Mouse (Mus musculus) liver, adult 2 months (tissue): Measurements from ENCODE around the gene Gdf1.

Source experiments
- CTCF ChIP-seq: fragments of 200-500 bp; IDR thresholded peaks from 2 replicates; pipeline ENCODE4 v1.5.1; 2011; ENCODE audit warnings: low read depth, low read length, control low read depth
- POLR2A ChIP-seq: fragments of 200-500 bp; IDR thresholded peaks from 2 replicates; pipeline ENCODE4 v1.6.1; 2011; ENCODE audit warnings: low read length, control low read depth; ENCODE audit not compliant: insufficient read depth; ENCODE audit errors: extremely low read depth

DNA sequence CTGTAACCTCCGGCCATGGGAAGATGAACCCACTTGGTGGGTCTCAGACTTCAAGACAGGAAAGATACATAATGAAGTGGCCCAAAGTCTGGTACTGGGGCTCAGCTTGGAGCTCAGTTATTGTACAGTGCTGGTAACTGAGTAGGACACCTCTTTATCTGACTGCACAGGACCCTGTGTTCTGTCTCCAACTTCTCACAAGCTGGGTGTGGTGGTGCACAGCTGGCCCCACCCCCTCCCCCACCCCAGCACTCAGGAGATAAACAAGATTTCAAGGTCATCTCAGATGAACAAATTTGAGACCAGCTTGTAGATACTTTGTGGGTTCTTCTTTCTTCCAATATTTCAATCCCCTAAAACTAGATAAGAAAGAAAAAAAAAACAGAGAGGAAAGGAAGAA, 26.5 kb downstream of the Gdf1 start:
- TF ChIP-seq POLR2A (no peak), CTCF (no peak)
